Mouse (Mus musculus) retina, postnatal 1 day (tissue): ENCODE data around the gene Gm853.

Source experiments
- DNase-seq: peaks from one replicate; pipeline ENCODE4 v3.0.0-alpha.2; 2012

Gene Gm853

DNA sequence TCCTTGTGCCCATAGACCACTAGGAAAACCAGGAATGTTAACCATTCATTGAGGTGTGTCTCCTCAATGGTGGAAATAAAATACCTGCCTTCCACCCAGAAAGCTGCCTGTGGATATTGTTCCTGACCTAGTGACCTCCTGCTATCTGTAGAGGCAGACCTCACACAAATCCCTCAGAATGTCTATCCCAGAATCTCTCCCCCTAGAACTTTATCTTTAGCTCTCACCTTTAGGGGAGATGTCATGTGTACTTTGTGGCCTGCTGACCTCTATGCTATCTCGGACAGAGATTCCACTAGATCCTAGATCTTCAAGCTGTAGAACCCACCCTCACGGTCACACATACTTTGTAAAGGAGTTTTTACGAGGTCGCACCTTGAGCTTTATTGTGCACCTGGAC, 9.0 kb downstream of the Gm853 start:
- DNase-seq = no peak

DNA sequence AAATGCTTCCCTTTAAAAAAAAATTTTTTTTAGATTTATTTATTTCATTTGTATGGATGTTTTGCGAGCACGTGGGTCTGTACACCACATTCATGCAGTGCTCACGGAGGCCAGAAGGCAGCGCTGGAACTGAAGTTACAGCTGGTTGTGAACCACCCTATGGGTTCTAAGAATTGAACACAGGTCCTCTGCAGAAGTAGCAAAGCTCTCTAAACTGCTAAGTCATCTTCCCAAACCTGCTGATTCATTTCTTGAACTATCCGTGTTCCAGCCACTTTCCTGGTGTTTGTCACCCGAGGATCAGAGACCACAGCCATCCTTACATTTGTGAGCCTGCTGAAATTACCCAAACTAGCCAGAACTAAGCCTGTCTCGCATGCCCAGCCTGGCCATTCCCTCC, 9.8 kb downstream of the Gm853 start:
- DNase-seq = no peak

DNA sequence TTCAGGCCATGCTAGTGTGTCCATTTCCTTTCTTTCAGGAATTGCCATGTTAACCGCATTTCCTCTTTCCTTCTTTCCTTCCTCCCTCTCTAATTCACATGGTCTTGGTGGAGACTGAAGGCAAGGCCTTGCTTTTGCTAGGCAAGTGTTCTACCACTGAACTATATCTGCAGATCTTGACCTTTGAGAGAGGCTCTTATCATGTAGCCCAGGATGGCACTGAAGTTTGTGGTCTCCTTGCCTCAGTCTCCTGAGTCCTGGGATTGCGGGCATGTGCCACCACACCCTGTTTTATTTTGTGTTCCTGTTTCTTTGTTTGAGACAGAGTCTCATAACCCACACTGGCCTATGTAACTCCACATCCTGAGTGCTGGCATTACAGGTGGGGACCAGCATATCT, 10.3 kb downstream of the Gm853 start:
- DNase-seq = no peak

DNA sequence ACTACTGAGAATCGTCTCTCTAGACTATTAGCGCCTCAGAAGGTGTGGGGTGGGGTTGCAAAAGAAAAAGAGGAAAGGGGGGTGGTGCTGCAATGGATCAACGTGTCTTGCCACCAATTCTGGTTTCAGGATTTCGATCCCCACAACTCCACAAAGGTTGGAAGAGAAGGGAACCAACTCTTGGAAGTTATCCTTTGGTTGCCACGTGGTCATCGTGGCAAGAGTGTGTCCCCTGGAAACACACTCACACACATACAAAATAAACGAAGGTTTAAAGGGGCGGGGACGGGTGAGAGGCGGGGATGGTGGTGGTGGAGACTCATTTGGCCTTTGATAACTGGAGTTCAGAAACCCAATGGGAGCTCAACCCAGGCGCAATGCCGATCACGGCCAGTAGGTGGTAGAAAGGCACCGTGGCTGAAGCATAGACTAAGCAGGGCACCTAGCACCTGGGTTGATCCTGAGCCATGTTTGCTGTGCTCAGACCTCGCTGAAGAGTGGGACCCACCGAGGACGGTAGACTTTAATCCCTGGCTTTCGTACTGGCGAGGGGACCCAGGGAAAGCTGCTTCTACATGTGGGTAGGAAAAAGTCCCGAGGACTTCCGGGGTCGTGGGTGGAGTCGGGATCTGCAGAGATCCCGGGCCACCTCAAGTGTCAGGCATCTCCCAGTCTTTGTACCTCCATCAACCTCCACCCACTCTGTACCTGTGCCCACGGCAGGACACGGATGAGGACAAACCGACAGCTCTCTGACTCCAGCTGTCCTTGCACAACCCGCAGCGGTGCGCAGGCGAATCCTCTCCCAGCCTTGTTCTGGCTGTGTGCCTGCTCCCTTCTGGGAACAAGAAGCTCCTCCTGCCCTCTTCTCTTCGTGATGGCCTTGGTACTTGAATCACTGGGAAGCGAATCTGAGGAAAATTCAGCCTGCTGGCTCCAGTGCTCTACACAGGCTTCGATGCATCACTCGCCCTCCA, 23.2 kb downstream of the Gm853 start:
- DNase-seq = peak; percentile 83

DNA sequence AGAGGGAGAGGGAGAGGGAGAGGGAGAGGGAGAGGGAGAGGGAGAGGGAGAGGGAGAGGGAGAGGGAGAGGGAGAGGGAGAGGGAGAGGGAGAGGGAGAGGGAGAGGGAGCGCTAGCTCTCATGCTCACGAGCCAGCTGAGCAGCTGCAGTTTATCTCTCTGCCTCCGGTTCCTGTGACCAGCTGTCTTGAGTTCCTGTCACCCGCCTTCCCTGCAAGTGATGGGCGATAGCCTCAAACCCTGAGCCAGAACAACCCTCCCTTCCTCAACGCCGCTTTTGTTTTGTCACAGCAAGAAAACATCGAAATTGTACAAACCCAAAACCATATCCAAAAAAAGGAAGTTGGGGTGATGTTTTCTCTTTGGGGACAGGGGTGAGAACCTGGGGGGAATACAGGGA, 25.7 kb downstream of the Gm853 start:
- DNase-seq = no peak

DNA sequence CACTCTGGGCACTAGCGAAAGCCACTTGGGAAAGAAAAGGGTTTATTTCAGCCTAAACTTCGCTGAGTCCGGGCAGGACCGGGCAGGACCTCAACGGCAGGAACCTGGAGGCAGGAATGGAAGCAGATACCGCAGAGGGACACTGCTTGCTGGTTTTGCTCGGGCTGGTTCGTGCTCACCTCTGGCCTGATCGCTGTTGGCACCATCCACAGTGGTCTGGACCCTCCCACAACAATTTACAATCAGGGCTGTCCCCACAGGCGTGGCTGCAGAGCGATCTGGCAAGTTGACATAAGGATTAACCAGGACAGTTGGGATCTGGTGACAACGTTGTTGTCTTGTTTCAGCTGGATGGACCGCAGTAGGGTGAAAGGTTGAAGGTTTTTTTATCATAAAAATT, 26.3 kb downstream of the Gm853 start:
- no peak for DNase-seq

DNA sequence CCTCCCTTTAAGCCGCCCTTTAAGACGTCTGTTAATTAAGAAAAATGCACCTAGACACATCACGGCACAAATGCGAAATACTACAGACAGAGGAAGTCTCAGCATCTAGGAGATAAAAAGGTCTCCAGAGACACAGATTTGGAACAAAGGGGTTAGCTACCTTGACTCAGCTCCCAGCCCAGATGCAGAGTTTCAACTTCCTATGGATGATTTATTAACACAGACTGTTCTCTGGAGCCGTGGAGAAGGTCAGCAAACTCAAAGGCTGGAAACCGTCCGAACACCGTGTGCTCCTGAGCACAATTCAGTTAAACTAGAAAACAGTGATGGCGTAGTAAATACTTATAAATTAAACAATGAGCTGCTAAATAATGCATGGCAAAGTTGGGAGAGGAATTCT, 29.9 kb downstream of the Gm853 start:
- DNase-seq = no peak

DNA sequence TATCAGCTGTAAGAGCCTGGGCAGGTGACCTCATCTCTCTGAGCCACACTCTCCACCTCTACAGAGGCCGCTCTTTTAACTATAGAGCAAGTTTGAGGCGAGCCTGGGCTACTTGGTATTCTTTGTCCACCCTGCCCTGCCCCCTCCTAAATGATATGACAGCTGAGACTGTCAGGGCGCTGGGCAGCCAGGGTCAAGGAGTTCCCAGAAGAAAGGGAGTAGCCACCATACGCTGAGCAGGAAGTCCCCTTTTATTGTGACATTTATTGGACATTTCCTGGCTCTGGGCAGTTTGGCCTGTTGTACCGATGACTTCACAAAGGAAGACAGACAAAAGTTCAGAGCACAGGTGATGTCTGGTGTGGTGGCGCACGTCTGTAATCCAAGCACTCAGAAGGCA, 32.6 kb downstream of the Gm853 start:
- DNase-seq = no peak

DNA sequence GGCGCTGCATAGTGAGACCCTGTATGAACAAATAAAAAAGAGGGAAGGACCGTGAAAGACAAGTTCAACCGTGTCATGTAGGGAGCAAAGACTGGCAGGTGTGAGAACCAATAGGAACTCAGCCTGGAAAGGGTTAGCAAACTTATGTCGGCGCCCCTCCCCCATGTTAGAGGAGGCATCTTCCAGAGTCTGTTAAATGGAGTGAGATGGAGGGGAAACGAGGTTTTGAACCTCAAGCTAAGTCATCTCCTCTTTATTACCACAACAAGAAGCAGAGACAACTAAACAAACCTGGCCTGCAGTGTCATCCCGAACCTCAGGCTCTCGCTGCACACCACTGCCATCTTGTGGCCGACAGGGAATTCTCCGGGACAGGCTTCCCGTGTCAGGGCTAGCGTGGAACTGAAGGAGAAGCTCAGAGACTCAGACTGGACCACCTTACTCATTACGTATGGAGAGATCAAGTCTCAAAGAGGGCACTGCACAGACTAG, 33.3 kb downstream of the Gm853 start:
- peak; percentile 89 for DNase-seq

DNA sequence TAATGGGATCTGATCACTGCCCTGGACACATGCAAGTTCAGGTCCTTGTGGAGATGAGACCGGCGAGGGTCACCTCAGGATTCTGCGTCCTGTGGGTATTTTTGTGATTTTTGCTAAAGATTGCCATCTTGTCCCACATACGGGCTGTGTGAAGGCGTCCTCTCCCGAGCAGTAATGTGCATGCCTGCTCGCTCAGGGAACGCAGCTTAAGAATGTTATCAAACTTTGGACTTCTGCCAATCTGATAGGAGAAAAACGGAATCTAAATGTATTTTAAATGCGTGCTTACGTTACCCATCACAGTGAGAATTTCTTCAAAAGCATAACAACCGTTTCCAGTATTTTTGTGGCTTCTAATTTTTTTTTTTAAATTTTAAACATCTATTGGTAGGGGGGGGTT, 35.3 kb downstream of the Gm853 start:
- DNase-seq = no peak

DNA sequence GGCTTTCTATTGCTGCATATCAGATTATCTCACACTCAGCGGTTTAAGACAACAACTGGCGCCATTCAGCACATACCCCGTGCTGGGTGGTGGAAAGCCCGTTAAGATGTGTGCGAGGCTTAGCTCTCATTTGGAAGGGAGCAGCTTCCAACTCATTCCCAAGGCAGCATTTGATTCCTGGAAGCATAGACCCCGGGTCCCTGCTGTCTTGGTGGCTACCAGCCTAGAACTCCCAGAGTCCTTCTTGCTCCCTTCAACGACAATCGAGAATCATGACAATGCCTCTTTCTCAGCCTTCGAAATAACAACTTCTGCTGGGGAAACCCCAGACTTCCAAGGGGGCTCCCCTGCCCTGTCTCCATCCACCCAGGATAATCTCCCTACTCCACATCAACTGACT, 35.8 kb downstream of the Gm853 start:
- DNase-seq = no peak

DNA sequence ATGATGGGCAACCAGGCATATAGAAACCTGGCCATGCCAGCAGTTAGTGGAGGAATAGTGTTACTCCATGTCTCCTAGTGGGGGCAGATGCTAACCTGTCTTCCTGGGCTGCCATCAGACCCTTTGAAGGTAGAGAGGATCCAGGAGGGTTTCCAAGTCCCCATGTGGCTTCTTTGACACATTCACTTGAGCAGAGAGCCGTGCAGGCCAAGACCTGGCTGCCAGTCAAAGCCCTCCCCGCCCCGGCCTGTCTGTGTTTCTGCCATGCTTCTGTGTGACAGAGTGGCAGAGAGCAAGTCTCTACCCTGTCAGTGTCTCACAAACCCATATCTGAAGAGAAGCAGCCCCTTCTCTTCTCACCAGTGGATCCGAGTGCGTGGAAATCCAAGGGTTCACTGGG, 38.3 kb downstream of the Gm853 start:
- no peak for DNase-seq

DNA sequence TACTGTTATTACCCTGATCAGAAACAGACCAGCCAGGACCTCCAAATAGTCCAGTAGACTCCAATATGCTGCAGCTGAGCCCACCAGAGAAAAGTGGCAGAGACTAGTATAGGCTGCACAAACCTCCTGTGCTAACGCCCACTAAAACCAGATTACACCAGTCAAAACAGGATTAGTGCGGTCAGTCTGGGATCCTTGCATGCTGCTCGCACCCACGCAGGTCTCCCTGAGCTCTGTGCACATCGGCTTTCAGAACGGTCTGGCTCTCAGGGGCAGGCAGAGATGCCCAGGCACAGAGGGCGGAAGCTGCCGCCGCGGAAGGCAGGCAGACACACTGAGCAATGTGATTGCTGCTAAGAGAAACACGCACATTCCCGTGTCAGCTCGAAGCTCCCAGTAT, 39.2 kb downstream of the Gm853 start:
- peak; percentile 56 for DNase-seq

DNA sequence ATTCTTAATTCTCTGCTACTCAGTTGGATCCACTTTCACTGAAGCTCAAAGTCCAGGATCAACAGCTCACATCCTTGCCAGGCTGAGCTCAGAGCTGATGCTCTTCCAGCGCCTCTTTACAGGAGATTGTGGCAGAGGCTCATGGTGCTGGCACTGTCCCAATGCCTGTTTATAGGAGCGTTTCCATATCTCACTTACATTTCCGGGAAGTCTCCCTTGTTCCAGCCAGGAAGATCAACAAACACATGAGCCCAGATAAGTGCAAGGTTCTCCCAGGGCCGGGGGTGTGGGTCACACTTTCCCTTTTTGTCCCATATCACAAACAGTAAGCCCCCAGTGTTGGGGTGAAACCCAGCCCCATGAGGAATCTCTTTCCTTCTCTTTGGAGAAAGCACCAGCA, 40.3 kb downstream of the Gm853 start:
- no peak for DNase-seq

DNA sequence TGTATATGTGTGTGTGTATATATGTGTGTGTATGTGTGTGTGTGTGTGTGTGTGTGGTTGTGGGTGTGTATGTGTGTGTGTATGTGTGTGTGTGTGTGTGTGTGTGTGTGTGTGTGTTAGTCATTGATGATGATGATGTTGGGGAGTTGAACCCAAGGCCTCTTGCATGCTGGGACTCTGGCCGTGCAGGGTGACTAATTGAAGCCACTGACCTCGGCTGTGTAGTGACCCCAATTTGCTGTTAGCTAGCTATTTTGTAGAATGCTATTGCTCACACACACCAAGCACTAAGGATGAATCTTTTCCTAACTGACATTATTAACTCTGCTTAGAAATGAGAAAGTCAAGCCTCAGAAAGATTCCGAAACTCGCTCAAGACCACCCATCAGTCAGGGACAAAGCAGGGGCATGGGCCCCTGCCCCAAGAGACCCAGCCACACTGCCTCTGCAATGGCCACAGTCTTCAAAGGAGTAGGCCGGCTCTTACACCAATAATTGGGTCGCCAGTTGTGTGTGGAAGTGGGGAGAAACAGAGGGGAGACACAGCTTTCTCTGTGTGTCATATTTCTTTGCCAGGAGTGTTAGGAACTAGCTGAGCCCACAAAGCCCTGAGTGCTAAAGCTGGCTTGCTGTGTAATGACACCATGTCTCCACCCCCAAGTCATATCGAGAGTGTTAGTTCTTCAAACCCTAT, 41.1 kb downstream of the Gm853 start:
- DNase-seq = peak; percentile 26

DNA sequence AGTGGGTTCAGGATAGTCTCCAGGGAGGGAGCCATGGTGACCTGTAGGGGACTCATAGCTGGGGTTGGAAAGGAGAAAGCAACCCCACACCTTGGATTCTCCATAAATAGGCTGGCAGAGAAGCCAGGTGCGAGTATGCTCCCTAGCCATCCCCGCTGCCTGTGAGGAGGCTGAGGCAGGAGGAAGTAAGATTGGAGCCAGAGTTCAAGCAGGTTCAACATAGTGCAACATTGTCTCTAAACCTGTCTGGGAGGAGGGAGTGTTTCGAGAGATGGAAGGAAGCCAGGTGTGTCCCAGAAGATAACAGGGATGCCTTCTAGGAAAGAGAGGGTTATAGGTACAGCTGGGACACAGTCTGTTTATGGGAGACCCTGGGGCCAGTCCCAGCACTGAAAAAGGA, 42.3 kb downstream of the Gm853 start:
- no peak for DNase-seq

DNA sequence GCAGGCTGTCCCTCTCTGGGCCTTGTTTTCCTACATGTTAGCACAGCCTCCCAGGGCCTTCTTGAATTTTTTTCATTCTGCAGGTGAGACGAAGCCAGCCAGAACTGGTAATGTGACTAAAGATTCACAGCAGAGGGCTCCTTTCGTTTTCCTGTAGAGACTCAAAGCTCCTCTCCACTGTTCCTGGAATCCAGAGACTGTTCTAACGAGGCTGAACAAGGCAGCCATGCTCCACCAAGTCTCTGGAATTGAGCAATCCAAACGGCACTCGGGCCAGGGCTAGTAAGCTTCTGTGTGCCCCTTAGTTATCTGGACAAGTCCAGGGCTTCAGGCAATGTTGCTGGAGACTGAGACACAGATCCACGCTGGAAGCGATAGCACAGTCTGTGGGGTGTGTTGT, 44.7 kb downstream of the Gm853 start:
- no peak for DNase-seq

DNA sequence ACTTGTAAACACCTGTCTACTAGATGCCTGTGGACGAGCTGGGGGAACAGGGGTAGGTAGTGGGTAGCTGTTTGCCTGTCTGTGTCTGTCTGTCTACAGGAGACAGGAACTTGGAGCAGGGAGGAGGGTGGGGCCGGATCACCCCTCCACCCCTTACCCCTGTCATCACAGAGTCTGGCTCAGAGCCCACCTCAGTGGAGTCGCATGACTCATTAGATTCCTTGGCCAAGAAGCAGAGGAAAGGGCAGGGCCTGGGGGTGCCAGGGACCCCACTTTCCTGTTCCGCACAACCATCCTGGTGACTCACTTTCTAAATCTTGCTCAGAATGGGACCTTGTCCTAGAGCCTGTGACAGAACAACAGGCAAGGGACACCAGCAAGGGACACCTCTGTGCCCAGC, 45.1 kb downstream of the Gm853 start:
- DNase-seq = no peak

DNA sequence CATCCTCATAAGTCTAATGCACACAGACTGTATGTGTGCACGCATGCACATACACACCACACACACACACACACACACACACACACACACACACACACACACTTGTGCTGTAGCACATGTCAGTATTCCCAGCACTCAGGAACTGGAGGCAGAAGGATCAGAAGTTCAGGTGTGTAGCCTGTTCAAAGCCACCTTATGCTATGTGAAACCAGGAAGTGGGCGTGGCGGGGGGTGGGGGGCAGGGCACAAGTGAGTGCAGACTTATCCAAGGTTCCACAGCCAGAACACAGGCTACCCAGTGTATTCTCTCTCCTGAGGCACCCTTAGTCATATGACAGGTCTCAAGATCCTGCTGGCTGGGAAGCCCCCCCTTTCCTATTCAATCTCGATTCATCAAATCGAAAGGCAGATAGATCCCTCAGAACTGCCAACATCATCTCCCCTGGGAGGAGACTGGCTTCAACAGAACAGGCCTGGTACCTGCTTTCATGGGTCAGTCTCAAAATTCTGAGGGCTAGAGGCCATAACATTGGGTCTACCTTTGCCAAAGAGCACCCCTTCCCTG, 46.0 kb downstream of the Gm853 start:
- DNase-seq = no peak

DNA sequence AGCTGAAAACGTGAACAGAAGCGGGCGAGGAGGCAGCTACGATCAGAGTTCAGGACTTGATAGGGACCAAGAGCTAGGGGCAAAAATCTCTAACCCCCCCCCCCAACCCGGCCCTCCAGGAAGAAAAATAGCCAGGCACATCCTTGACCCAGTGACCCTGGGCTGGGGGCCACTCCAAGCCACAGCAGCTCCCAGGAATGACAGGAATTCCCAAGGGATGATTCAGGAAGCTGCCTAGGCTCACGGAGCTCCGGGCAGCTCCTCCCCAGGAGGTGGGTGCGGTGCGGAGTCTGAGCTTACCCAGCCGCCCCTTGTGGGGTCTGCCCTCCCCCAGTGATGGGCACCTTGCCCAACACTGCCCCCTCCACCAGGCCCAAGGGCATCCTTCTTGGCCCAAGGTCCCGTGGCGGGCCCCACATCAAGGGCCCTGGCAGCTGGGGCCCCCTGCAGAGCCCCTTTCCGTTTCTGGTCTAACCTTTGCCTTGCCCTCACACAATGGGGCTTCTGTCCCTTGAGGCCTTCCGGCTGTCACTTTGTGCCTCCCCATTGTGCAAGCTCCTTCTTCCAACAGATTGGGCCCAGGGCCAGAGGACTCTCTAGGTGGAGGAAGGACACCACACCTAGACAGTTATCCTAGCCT, 47.0 kb downstream of the Gm853 start, which contains the start of gene Tinagl1:
TSS of gene Tinagl1 (minus strand) at position 51 of the 640 bp plus-strand sequence.
- peak; percentile 84 for DNase-seq

DNA sequence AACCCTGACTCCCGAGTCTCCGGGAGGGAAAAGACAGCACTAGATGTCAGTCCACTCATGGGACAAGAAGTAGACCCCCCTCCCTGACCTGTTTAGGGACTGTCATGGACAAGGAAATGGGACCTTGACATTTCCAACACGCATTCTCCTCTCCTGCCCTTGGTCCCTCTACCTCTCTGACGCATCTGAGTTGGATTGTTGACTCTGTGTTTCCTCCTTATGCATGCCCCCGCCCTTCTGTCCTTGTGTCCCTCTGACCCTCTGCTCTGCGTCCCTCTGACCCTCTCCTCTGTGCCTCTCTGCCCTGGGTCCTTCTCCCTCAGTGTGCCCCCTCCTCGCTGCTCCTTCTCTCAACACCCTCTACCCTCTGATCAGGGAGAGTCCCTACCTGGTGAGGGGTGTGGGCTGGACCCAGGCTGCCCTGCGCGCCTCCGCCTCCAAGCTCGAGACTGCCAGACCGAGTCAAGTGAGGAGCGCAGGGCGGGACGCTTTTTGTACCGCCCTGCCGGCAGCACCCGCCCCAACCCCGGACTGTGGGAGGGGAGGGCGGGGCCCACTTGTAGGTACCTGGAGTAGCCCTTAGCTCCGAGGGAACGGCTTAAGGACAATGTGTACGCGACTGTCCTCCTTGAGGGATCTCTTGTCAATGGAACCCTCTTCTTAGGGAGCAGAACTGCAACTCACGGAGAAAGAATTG, 47.7 kb downstream of the Gm853 start:
- DNase-seq = peak; percentile 51

DNA sequence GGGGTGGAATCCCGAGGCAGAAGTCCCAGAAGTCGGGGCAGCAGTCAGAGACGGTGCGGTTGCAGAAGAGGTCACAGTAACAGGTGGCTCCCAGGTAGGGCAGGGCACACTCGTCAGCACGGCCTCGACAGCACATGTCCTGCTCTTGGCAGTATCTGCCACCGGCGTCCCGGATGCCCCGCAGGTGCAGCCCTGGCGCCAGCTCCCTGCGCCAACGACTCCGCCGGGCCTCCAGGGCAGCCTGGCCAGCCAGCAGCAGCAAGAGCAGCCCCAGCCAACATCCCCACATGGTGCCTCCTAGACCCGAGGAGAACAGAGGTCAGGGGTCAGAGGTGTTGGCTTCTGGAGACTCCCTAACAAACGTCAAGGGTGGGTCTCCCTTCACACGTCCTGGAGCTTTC, 48.3 kb downstream of the Gm853 start:
- no peak for DNase-seq
